Mouse (Mus musculus) heart, postnatal 14 days (tissue): ENCODE results near the gene Pml. TPM values are rescaled to one million over a fixed set of nuclear protein-coding genes. Genes with fewer than 3 reads are reported as not detected.

ENCODE experiments used
- DNase-seq, 2 experiments: peaks; one replicate each; pipeline ENCODE4 v3.0.0; 2021 to 2022
- intact Hi-C: fragments of 180-260 bp; cut with DNase I; formaldehyde crosslinking; loops from one replicate; pipeline ENCODE4 v1.15.1; 2025
- microRNA-seq, 2 experiments: library from miRNA; unstranded; fragments of <30 nt; microRNA quantifications; one replicate each; pipeline ENCODE4 v1.2.0; 2021 to 2022
- total RNA-seq, 2 experiments: library from RNA; stranded (reverse); gene quantifications; 2 replicates each; pipeline ENCODE4 v1.2.3; 2021

The Pml gene
- total RNA-seq, 2 experiments from 2014 or later, result 10.9 to 11.9 TPM

DNA sequence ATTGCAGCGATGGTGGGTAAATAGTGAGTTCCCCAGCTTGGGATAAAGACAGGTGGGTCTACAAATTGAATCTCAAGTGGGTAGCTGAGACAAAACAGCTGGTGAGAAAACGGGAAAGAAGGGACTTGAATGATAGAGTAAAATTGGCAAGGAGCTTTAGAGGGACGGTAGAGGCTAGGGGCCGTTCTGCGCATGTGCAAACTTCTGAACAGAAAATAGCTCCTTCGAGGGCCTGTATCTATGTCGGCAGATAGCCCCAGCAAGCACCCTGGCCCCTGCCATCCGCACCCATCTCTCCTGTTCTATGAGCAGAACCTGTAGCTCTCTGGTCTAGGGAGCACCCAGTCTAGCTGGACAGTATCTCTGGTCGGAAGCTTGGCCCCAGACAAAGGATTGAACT lies 55.4 kb downstream of the Pml start:
- no peak for DNase-seq
- intact Hi-C loops, result no loop called here

- no peak for DNase-seq
- intact Hi-C loops, result no loop called here
Measured at GRCm38 (mm10) chr9:58184456-58184855, 65.1 kb downstream of the Pml start.

DNA sequence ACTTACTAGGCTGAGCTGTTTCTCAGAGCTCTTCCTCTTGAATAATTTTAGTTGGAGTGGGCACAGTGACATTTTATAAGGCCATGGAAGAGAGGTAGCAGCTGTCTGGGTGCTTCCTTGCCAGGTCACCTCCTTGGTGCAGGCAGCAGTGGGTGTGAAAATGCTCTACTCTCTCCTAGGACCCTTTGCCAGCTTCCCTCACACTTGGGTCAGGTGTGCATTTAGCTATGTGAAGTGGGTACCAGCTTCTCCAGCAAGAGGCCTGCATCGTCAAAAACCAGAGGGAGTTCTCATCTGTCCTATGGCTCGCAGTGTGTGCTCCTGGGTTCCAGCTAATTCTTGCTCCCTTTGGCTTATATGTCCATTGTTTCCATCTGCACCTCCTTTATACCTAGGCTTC lies 70.2 kb downstream of the Pml start:
- intact Hi-C loops, result no loop called here
- no peak for DNase-seq

GRCm38 (mm10) chr9:58177165-58177564 lies 72.4 kb downstream of the Pml start:
- intact Hi-C loops, result no loop called here
- no peak for DNase-seq

DNA sequence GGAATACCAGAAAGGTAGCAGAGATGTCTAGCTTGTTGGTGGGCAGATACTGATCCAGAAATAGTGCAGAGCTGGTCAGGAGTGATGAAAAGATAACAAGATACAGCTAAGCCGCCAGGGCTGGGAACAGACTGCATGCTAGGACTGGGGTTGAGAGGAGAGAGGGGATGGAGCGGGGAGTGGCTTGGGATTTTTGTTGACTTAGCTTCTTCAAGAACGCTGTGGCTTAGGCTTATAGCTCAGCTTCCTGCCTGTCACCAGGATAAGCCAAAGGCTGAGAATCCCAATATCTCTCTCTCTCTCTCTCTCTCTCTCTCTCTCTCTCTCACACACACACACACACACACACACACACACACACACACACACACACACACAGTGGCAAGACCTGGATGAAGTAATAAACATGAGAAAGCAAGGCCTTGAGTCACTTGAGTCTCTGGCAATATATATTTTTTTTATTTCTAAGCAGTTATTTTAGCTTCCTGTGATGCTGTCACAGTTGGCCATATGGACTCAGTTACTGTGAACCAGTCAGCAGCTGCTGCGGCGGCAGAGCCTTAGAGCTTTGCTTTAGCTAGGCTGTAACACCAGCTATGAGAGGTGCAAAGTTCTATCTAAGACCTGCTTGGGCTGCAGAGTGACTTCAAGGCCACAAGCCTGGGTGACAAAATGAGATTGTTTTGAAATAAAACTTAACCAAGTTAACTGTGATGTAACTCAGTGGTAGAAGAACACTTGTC lies 73.7 kb downstream of the Pml start:
- intact Hi-C loops, result no loop called here
- DNase-seq, result no peak

DNA sequence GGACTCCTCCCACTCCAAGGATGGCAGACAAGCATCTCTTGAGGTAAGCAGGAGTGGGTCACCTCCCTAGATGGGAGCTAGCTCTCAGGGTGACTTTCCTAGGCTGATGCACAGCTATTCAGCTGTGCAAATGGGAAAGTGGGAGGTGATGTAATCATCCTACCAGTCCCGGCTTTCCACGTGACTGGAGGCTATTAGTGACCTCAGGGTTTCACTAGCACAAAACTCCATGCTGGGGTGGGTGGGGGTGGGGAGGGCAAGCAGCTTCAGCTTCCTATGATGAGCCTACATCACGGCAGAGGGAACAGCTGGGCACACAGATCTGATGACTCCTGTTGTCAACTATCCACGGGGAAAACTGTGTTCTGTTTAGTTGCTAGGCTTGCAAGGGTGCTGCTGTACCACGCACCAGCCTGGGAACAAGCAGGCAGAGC lies 74.8 kb downstream of the Pml start:
- intact Hi-C loops, result no loop called here

GRCm38 (mm10) chr9:58172863-58173262 lies 76.7 kb downstream of the Pml start:
- no peak for DNase-seq

More for the DNA sequence above, 74.8 kb downstream of the Pml start:
- no peak for DNase-seq

DNA sequence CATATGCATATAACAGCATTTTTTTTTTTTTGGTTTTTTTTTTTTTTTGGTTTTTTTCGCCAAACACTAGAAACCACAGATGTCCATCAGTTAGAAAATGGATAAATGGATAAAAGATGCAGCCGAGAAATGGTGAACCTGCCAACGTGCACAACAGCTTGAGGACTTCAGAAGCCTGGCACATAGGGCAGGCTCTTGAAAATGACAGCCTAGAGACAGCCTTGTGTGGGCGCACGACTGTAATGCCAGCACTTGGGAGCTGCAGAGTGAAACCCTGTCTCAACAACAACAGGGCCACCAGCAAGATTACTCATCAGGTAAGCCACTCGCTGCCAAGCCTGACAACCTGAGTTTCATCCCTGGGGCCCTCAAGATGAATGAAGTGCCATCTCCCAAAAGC lies 80.2 kb downstream of the Pml start:
- no peak for DNase-seq
- intact Hi-C loops, result no loop called here

More at GRCm38 (mm10) chr9:58172863-58173262, 76.7 kb downstream of the Pml start:
- intact Hi-C loops, result no loop called here

GRCm38 (mm10) chr9:58168880-58169279 lies 80.7 kb downstream of the Pml start:
- intact Hi-C loops, result no loop called here
- DNase-seq, result no peak

Small RNA genes within 50 kb of the gene (microRNA-seq; reads per million reads assigned to microRNA genes)
- gene Mir6385, result 0 reads per million in 2 experiments

Other genes with a start within 250 kb of the Pml start
- under 1 TPM; 0.17 to 0.63 TPM for gene Cyp11a1, start 243.4 kb downstream of the Pml start, total RNA-seq
- gene Stra6, start 186.0 kb downstream of the Pml start, total RNA-seq, result under 1 TPM; 0.32 to 0.76 TPM
- under 1 TPM in 1 of 2 experiments, not detected in 1; 0.53 TPM for gene Ccdc33, start 131.0 kb downstream of the Pml start, total RNA-seq
- 10 to 100 TPM; 44.0 to 44.6 TPM for gene Islr, start 45.5 kb downstream of the Pml start, total RNA-seq
- 1 to 10 TPM; 3.0 to 3.3 TPM for gene Islr2, start 45.5 kb downstream of the Pml start, total RNA-seq
- gene Stoml1, start 3.4 kb upstream of the Pml start, total RNA-seq, result 10 to 100 TPM; 12.7 to 12.9 TPM
- 10 to 100 TPM; 50.5 to 53.2 TPM for gene Loxl1, start 63.4 kb upstream of the Pml start, total RNA-seq
- gene Tbc1d21, start 120.7 kb upstream of the Pml start, total RNA-seq, result not detected
- gene Insyn1, start 238.8 kb upstream of the Pml start, total RNA-seq, result 10 to 100 TPM; 10.7 to 11.1 TPM